Mouse (Mus musculus) brain, embryonic 14.5 days (tissue): Measurements from ENCODE around the gene 1810010D01Rik. TPM values are rescaled to one million over a fixed set of nuclear protein-coding genes. Genes with fewer than 3 reads are reported as not detected.

Source experiments
- DNase-seq: peaks from one replicate; pipeline ENCODE4 v3.0.0-alpha.2; 2011; ENCODE audit warnings: low read depth
- CTCF ChIP-seq: fragments of 200-500 bp; IDR thresholded peaks from 2 replicates; pipeline ENCODE4 v1.5.1; 2012; ENCODE audit warnings: inconsistent platforms, mild to moderate bottlenecking, moderate library complexity, borderline replicate concordance; ENCODE audit not compliant: insufficient read depth, insufficient read length; ENCODE audit errors: extremely low read depth
- POLR2A ChIP-seq: fragments of 200-500 bp; IDR thresholded peaks from 2 replicates; pipeline ENCODE4 v1.6.1; 2012; ENCODE audit warnings: mild to moderate bottlenecking, inconsistent platforms, borderline replicate concordance; ENCODE audit not compliant: poor library complexity, insufficient read depth, insufficient read length, severe bottlenecking; ENCODE audit errors: extremely low read depth
- polyA plus RNA-seq: library from polyadenylated mRNA; depleted of rRNA; stranded (reverse); fragments of >200 nt; gene quantifications from 2 replicates; pipeline ENCODE4 v1.2.3, GENCODE M21; 2012; rRNA removed

Gene 1810010D01Rik
- polyA plus RNA-seq, 1 experiment: 1.6 TPM

GRCm38 (mm10) chr7:145169703-145170102 is 38.2 kb downstream of the 1810010D01Rik start:
- no peak for TF ChIP-seq CTCF
- TF ChIP-seq POLR2A: no peak
- DNase-seq: peak; percentile 69

GRCm38 (mm10) chr7:145159283-145160240 is 48.4 kb downstream of the 1810010D01Rik start:
- peak; percentile 85 for DNase-seq
- TF ChIP-seq POLR2A (no peak), CTCF (no peak)

Other genes with a start within 250 kb of the 1810010D01Rik start
- gene Tpcn2, start 75.9 kb upstream of the 1810010D01Rik start, polyA plus RNA-seq: 10.5 and 13.4 TPM in 2 replicates
- 3.9 and 4.7 TPM in 2 replicates for gene Mrgprf, start 92.7 kb upstream of the 1810010D01Rik start, polyA plus RNA-seq
- not detected in 2 replicates for gene Mrgprd, start 106.7 kb upstream of the 1810010D01Rik start, polyA plus RNA-seq